Mouse (Mus musculus) neural tube, embryonic 12.5 days (tissue): ENCODE data around the gene Arhgap23. TPM values are rescaled to one million over a fixed set of nuclear protein-coding genes. Genes with fewer than 3 reads are reported as not detected.

ENCODE experiments used
- ATAC-seq: fragments of 200-750 bp; cut with Nextera tagmentation; 2 replicates; pipeline ENCODE4 v1.8.0; 2017; ENCODE audit warnings: low read depth, mild to moderate bottlenecking, moderate TSS enrichment, moderate library complexity; ENCODE audit not compliant: low FRiP score
- H3K27ac ChIP-seq: fragments of 300-500 bp; sonication (generic); 2 replicates; pipeline ENCODE4 v1.5.1; 2016
- H3K27me3 ChIP-seq: fragments of 300-500 bp; sonication (generic); replicated peaks from 2 replicates; pipeline ENCODE4 v1.6.1; 2016; ENCODE audit warnings: mild to moderate bottlenecking
- H3K36me3 ChIP-seq: fragments of 300-500 bp; sonication (generic); 2 replicates; pipeline ENCODE4 v1.6.1; 2016; ENCODE audit warnings: mild to moderate bottlenecking
- H3K4me1 ChIP-seq: fragments of 300-500 bp; sonication (generic); 2 replicates; pipeline ENCODE4 v1.6.1; 2016
- H3K4me2 ChIP-seq: fragments of 300-500 bp; sonication (generic); replicated peaks from 2 replicates; pipeline ENCODE4 v1.6.1; 2016; ENCODE audit warnings: mild to moderate bottlenecking
- H3K4me3 ChIP-seq: fragments of 300-500 bp; sonication (generic); 2 replicates; pipeline ENCODE4 v1.5.1; 2016
- H3K9ac ChIP-seq: fragments of 300-500 bp; sonication (generic); 2 replicates; pipeline ENCODE4 v1.6.1; 2016; ENCODE audit warnings: mild to moderate bottlenecking
- H3K9me3 ChIP-seq: fragments of 300-500 bp; sonication (generic); 2 replicates; pipeline ENCODE4 v1.6.1; 2016; ENCODE audit warnings: mild to moderate bottlenecking
- WGBS: fragments of 180-500 bp; shearing (Covaris S2); methylation state at CpG from one replicate; pipeline ENCODE4 v1.1.7; 2016; 5-methylcytosine and 5-hydroxymethylcytosine counted together
- polyA plus RNA-seq: library from polyadenylated mRNA; unstranded; fragments of >200 nt; fragmentation: Nextera tagmentation; extraction: Ambion mirVana; gene quantifications from 2 replicates; pipeline ENCODE4 v1.2.1, GENCODE M21; 2016

The Arhgap23 gene
- polyA plus RNA-seq, 1 experiment from 2014 or later, result 9.3 TPM

DNA sequence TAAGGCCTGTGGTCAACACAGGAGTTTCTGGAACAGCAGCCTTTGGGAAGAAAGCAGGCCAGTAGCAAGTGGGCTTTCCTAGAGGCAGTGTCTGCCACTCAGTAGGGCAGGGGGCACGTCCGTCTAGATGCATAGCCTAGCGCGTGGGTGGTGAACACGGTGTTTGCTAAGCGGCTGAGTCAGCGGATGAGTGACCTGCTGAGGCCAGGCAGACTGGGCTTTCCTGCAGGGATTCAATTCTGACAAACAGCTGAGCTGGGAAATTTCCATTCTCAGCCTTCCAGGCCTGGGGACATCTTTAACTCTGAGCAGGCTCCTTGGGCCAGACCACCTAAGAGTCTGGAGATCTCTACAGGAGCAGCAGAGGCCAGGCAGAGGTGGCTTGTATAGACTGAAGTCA, 62.1 kb downstream of the Arhgap23 start:
- Histone ChIP-seq H3K36me3 (peaks cover 49% of the 10 kb centered on the region), H3K27ac (no peak overlapping the region), H3K4me2 (no peak overlapping the region), H3K27me3 (no peaks in the 10 kb centered on the region), H3K9ac (no peak overlapping the region), H3K9me3 (no peaks in the 10 kb centered on the region), H3K4me1 (no peaks in the 10 kb centered on the region), H3K4me3 (no peak overlapping the region)
- 81% methylated on average over 7 of the region's 7 CpGs for WGBS
- no peak for ATAC-seq

DNA sequence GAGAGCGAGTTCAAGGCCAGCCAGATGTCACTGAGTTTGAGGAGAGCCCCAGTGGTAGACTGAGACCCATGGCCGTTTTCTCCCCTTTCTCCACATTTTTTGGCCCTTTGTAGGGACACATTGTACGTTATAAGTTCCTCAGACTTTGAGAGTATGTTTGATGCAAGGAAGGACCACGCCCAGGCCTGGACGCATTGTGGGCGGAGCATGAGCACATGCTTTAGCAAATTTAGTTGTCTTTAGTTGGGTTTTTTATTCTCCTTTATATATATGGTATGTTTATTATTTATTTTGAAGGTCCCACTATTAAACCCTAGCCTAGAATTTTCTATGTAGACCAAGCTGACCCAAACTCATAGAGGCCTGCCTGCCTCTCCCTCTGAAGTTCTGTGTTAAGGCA, 63.0 kb downstream of the Arhgap23 start:
- Histone ChIP-seq H3K4me2 (no peak overlapping the region), H3K27ac (no peak overlapping the region), H3K9me3 (no peaks in the 10 kb centered on the region), H3K36me3 (peaks cover 47% of the 10 kb centered on the region), H3K4me3 (no peak overlapping the region), H3K27me3 (no peaks in the 10 kb centered on the region), H3K4me1 (no peaks in the 10 kb centered on the region), H3K9ac (no peak overlapping the region)
- 93% methylated on average over 6 of the region's 6 CpGs for WGBS
- ATAC-seq, result no peak

DNA sequence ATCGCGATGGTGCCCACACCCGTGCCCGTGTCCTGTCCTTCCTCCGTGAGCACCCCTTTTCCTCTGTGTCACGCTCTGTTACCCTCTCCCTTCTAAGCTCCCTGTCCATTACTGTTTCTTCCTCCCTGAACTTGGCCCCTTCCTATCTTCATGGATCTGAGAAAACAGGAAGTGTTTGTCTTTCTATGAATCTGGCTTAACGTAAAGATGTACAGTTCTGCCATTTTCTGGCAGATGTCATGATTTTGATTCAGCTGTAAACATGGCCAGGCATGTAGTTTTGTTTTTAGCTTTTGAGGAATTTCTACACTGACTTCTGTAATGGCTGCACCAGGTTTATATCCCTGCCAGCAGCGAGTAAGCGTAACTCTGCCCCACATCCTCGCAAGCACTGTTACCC, 63.8 kb downstream of the Arhgap23 start:
- H3K9me3 ChIP-seq, result no peaks in the 10 kb centered on the region
- H3K27me3 ChIP-seq, result no peaks in the 10 kb centered on the region
- WGBS, result 91% methylated on average over 10 of the region's 10 CpGs
- no peak overlapping the region for H3K27ac ChIP-seq
- peaks cover 45% of the 10 kb centered on the region for H3K36me3 ChIP-seq
- H3K4me3 ChIP-seq, result no peak overlapping the region
- H3K4me1 ChIP-seq, result no peaks in the 10 kb centered on the region
- H3K9ac ChIP-seq, result no peak overlapping the region
- H3K4me2 ChIP-seq, result no peak overlapping the region
- ATAC-seq, result no peak

DNA sequence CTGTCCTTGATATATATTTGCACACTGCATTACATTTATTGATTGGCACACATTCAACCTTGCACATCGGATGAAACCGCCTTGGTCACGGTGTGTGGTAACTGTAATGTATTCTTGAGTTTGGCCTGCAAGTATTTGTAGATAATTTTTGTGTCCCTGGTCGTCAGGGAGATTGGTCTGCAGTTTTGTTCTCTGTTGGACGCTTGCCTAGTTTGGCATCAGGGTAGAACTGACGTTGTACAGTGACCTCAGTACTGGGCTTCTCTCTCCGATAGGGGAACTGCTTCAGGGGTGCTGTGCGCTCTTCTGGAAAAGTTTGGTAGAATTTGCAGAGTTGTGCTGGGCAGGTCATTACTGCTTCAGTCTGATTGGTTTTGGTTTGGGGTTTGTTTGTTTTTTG, 64.5 kb downstream of the Arhgap23 start:
- peaks cover 49% of the 10 kb centered on the region for H3K36me3 ChIP-seq
- no peaks in the 10 kb centered on the region for H3K27me3 ChIP-seq
- H3K4me1 ChIP-seq, result no peaks in the 10 kb centered on the region
- no peak for ATAC-seq
- H3K9ac ChIP-seq, result no peak overlapping the region
- no peak overlapping the region for H3K4me2 ChIP-seq
- WGBS, result 84% methylated on average over 8 of the region's 8 CpGs
- no peaks in the 10 kb centered on the region for H3K9me3 ChIP-seq
- no peak overlapping the region for H3K4me3 ChIP-seq
- no peak overlapping the region for H3K27ac ChIP-seq

DNA sequence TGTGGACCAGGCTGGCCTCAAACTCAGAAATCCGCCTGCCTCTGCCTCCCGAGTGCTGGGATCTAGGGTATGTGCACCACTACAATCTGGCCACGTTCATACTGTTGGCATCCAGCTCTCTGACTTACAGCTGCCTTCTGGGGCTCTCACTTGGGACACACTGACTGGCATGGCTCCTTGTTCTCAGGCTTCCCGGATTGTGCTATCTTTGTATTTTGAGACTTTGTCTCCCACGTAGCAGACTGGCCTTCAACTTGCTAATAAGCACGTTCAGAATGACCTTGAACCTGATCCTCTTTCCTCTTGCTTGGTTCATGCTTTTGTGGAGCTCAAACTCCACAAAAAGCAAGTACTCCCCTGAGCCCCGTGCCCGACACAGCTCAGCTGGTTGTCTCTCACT, 70.3 kb downstream of the Arhgap23 start:
- Histone ChIP-seq H3K9ac (no peak overlapping the region; the same call in 1 of the 2 replicates), H3K4me2 (no peak overlapping the region), H3K27ac (no peak overlapping the region), H3K4me3 (no peak overlapping the region), H3K9me3 (no peaks in the 10 kb centered on the region), H3K36me3 (peaks cover 14% of the 10 kb centered on the region), H3K4me1 (no peaks in the 10 kb centered on the region), H3K27me3 (no peaks in the 10 kb centered on the region)
- no peak for ATAC-seq
- WGBS, result 81% methylated on average over 8 of the region's 8 CpGs

DNA sequence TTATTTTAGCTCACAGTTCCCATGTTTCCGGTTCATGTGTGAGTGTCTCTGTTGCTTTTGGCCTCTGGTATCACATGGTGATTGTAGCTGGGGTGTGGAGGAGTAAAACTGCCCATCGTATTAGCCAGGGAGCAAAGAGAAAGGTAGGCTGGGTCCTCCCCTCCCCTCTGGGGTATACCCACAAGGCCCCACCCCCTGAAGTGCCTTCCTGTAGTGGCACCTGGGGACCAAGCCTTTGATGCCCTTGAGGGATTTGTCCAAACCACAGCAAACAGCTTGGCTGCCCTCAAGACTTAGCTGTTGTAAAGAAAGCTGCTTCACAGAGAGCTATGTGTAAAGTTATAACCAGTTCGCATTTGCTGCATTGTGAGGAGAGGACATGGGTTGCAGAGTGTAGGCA, 72.3 kb downstream of the Arhgap23 start:
- H3K9me3 ChIP-seq, result no peaks in the 10 kb centered on the region
- WGBS, result 71% methylated on average over 3 of the region's 3 CpGs
- no peak overlapping the region for H3K27ac ChIP-seq
- H3K4me3 ChIP-seq, result no peak overlapping the region
- no peaks in the 10 kb centered on the region for H3K27me3 ChIP-seq
- H3K4me1 ChIP-seq, result no peaks in the 10 kb centered on the region
- H3K36me3 ChIP-seq, result peaks cover 22% of the 10 kb centered on the region
- H3K9ac ChIP-seq, result no peak overlapping the region
- no peak for ATAC-seq
- H3K4me2 ChIP-seq, result no peak overlapping the region

DNA sequence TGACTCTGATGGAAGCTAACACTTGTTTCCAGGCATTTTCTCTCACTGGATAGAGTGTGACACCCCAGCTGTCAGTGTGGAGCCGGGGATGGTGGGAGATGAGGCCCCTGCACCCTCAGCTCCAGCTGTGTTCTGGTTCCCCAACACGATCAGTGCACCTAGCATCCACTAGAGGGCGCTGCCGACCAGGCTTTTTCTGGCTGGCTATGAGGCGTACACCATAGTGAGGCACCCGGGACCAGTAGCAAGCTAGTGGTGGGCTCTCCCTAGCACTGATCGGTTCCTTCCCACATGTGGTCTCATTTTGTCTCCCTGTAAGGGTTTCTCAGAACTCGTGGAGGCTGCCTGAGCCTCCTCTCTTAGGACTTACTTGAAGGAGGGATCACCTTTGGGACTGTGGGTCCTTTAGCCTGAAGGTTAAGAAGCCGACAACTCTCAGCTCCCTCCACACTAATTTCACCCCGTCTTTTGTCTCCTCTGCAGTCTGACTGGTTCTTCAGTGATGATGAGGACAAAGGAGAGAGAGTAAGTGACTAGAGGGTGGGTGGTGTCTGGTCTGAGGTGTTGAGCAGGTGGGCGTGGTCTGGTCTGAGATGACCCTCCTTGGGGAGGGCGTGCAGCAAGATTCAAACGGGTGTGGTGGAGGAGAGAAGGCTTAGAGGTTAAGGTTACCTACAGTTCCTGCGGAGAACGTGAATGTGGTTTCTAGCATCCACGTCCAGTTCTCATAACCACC, 74.4 kb downstream of the Arhgap23 start:
- Histone ChIP-seq H3K4me3 (no peak overlapping the region), H3K4me1 (no peaks in the 10 kb centered on the region), H3K9me3 (no peaks in the 10 kb centered on the region), H3K27me3 (no peaks in the 10 kb centered on the region), H3K27ac (no peak overlapping the region), H3K36me3 (peaks cover 28% of the 10 kb centered on the region), H3K4me2 (0 out of 2 replicates have a peak overlapping the region, but pooled peaks have one; percentile 3), H3K9ac (no peak overlapping the region)
- 21% methylated on average over 16 of the region's 16 CpGs for WGBS
- peak; percentile 48; the same call in 1 of the 2 replicates for ATAC-seq

DNA sequence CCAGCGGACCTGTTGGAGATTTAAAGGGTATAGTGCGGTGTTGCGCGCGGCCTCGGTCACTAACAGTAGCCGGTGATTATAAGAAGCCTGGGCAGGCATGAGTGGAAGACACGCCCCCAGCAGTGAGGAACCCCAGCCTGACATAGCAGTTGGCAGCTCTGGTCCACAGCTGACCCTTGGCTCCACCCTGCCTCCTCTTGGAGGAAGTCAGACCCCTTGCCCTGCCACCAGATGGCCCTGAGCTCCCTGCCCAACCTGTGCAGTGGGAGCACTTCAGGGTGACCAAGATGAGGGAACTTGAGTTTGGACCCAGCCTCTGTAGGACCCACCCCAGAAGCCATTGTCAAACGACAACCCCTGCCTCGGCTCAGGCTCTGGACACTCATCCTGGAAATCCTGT, 76.3 kb downstream of the Arhgap23 start:
- Histone ChIP-seq H3K27ac (no peak overlapping the region), H3K9me3 (no peaks in the 10 kb centered on the region), H3K4me3 (no peak overlapping the region), H3K4me2 (no peak overlapping the region), H3K4me1 (no peaks in the 10 kb centered on the region), H3K36me3 (peaks cover 21% of the 10 kb centered on the region), H3K27me3 (0 out of 2 replicates have a peak, but pooled peaks cover 3% of the 10 kb centered on the region), H3K9ac (no peak overlapping the region)
- 75% methylated on average over 10 of the region's 10 CpGs for WGBS
- no peak for ATAC-seq

DNA sequence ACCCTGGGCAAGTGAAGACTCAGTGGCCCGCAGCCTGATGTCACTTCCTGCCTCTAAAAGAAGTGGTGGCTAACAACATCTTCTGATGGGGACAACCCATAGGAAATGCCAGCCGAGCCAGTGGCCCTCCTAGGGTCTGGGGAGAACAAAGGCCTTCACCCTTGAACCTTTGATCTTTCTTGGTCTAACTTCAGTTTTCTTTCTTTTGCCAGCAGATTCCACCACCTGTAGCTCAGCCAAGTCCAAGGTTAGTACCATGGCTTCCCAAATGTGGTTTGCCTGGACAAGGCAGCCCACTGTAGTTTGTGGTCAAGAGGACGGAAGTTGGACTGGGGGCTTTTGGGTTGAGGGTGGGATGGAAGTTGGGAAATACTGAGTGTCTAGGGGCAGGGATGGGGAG, 77.5 kb downstream of the Arhgap23 start:
- WGBS, result 85% methylated on average over 3 of the region's 3 CpGs
- no peaks in the 10 kb centered on the region for H3K9me3 ChIP-seq
- peaks cover 25% of the 10 kb centered on the region for H3K36me3 ChIP-seq
- H3K27ac ChIP-seq, result no peak overlapping the region
- H3K27me3 ChIP-seq, result peaks cover 15% of the 10 kb centered on the region
- no peak overlapping the region for H3K9ac ChIP-seq
- no peak overlapping the region for H3K4me2 ChIP-seq
- ATAC-seq, result no peak
- no peak overlapping the region for H3K4me3 ChIP-seq
- no peaks in the 10 kb centered on the region for H3K4me1 ChIP-seq

DNA sequence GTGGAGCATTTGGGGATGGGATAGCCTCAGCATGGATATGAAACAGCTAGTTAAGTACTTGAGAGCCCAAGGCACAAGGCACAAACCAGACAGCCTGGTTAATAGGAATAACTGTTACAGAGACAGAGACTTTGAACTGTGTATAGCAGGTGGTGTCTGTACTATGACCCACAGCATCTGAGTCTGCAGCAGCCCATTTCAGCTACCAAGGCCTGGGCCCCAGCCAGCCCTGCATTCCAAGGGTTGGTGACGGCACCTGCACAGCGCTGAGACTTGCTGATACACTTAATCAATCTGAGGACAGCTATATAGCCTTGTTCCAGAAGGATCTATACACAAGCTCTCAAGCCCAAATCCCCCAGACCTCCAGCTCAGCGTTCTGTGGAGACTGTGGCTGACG, 82.2 kb downstream of the Arhgap23 start:
- peaks cover 15% of the 10 kb centered on the region for H3K36me3 ChIP-seq
- H3K9me3 ChIP-seq, result no peaks in the 10 kb centered on the region
- H3K9ac ChIP-seq, result no peak overlapping the region
- H3K4me3 ChIP-seq, result no peak overlapping the region
- 87% methylated on average over 4 of the region's 4 CpGs for WGBS
- no peak for ATAC-seq
- H3K4me1 ChIP-seq, result peaks cover 15% of the 10 kb centered on the region
- no peak overlapping the region for H3K4me2 ChIP-seq
- H3K27ac ChIP-seq, result no peak overlapping the region
- peaks cover 62% of the 10 kb centered on the region for H3K27me3 ChIP-seq

DNA sequence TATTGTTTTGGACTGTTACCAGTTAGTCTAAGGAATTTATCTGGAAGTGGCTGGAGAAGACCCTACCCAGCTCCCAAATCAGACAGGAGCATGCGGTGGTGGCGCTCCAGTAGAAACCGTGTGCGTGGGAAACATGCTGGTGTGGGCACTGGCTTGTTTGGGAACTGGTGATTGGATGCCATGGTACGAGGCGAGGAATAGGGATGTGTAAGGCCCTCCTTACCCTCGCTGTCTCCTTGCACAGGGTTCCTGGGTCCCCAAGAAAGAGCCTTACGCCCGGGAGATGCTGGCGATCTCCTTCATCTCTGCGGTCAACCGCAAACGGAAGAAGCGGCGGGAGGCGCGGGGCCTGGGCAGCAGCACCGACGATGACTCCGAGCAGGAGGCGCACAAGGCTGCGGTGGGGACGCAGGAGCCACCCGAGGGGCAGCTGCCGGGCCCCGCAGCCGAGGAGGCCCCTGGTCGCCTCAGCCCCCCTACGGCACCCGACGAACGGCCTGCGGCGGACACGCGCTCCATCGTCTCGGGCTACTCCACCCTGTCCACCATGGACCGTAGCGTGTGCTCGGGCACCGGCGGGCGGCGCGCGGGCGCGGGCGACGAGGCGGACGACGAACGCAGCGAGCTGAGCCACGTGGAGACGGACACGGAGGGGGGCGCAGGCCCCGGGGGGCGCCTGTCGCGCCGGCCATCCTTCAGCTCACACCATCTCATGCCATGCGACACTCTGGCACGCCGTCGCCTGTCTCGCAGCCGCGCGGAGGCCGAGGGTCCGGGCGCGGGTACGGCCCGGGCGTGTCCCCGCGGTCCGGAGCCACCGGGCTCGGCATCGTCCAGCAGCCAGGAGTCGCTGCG, 84.8 kb downstream of the Arhgap23 start, which contains the start of gene 4933428G20Rik:
Gene 4933428G20Rik (minus strand): TSS at position 476 of the 855 bp plus-strand sequence.
- WGBS, result 8% methylated on average over 88 of the region's 88 CpGs
- Histone ChIP-seq H3K36me3 (peaks cover 5% of the 10 kb centered on the region), H3K4me3 (peak within 1 kb of the TSS; percentile 34), H3K4me1 (peaks cover 15% of the 10 kb centered on the region), H3K9ac (peak within 1 kb of the TSS; percentile 56; the same call in 1 of the 2 replicates), H3K27me3 (peaks cover 63% of the 10 kb centered on the region), H3K27ac (no peak within 1 kb of the TSS), H3K9me3 (no peaks in the 10 kb centered on the region), H3K4me2 (peak within 1 kb of the TSS; percentile 72)
- ATAC-seq, result peak; percentile 33; the same call in 1 of the 2 replicates

DNA sequence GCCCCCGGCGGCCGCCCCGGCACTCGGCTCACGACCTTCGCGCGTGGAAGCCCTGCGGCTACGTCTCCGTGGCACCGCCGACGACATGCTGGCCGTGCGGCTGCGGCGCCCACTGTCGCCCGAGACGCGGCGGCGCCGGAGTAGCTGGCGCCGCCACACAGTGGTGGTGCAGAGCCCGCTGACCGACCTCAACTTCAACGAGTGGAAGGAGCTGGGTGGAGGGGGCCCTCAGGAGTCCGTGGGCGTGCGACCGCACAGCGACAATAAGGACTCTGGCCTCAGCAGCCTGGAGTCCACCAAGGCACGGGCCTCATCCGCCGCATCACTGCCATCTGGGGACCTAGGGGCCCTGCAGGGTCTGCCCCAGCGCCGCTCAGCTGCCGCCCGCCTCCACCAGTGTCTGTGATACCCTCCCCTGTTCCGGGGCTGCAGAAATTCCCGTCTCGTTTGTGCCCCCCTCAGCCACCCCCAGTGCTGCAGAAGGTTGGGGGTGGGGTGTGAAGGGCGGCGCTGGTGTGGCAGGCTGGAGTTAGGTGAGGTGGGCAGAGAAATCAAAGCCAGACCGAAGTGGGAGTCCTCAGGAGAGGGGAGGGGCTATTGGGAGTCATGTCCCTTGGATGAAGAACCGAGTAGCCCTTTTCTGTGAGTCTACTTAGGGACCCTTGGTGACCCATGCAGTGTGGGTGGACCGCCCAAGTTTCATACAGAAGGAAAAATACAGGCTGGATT, 85.6 kb downstream of the Arhgap23 start:
- 11% methylated on average over 51 of the region's 51 CpGs for WGBS
- Histone ChIP-seq H3K4me3 (peak overlapping the region; percentile 34), H3K9ac (peak overlapping the region; percentile 56; the same call in 1 of the 2 replicates), H3K27ac (no peak overlapping the region), H3K27me3 (peaks cover 63% of the 10 kb centered on the region), H3K4me2 (peak overlapping the region; percentile 72), H3K4me1 (peaks cover 15% of the 10 kb centered on the region), H3K36me3 (peaks cover 5% of the 10 kb centered on the region), H3K9me3 (no peaks in the 10 kb centered on the region)
- ATAC-seq, result 0 out of 2 replicates have a peak, but pooled peaks have one; percentile 33
